Comparison of ENCODE assay signal across 13 mouse cellular contexts in genomic region chr7:105570756-105571155, GRCm38 (mm10). TPM values are rescaled to one million over a fixed set of nuclear protein-coding genes. Genes with fewer than 3 reads are reported as not detected.
DNase-seq lines count a peak whose midpoint lies in the region; ATAC-seq and TF ChIP-seq lines count a peak whose summit lies in the region.
"Had no signal": no experiment of that assay in that cellular context is flagged by ENCODE, and none has a peak within 500 bp of the region (broad histone marks: within the 10 kb centered on the region; RNA-seq: fewer than 3 reads in every experiment).

No protein-coding gene starts in this region.

- no peaks in the 10 kb centered on the region for H3K27me3 ChIP-seq in forebrain, embryonic 10.5 days (ENCODE audit: poor library complexity, severe bottlenecking)
- no peaks in the 10 kb centered on the region for H3K27me3 ChIP-seq in forebrain, embryonic 11.5 days (ENCODE audit: control insufficient read depth, insufficient read depth, low read length)
- H3K27me3 ChIP-seq in forebrain, embryonic 14.5 days (replicated peaks; ENCODE audit: control insufficient read depth, insufficient read depth, low read length): no peaks in the 10 kb centered on the region
- H3K27me3 ChIP-seq in hindbrain, embryonic 14.5 days (ENCODE audit: control insufficient read depth, insufficient read depth, low read length): no peaks in the 10 kb centered on the region
- H3K27me3 ChIP-seq in midbrain, postnatal 0 days (ENCODE audit: insufficient read depth, low read length): no peaks in the 10 kb centered on the region
- H3K27me3 ChIP-seq: limb, embryonic 12.5 days had no signal

- no peak for DNase-seq in forebrain, embryonic 10.5 days (ENCODE audit: extremely low spot score, low spot score)
- no peak for DNase-seq in forebrain, embryonic 11.5 days (ENCODE audit: low spot score)
- no peak for DNase-seq in forebrain, embryonic 14.5 days (ENCODE audit: low spot score)
- no peak for DNase-seq in hindbrain, embryonic 14.5 days (ENCODE audit: low spot score)
- DNase-seq in midbrain, postnatal 0 days (ENCODE audit: low spot score): no peak
- no peak for DNase-seq in gastrocnemius, adult 2 months
- no peak for DNase-seq in heart, adult 9 months (ENCODE audit: low spot score in 2 of 2)
- DNase-seq: heart, adult 11 months; lung, postnatal 36 days; thymus, postnatal 4 days had no signal

- 0 out of 2 replicates have a peak overlapping the region, but pooled peaks have one; percentile 30 for H3K27ac ChIP-seq in forebrain, embryonic 10.5 days
- no peak overlapping the region for H3K27ac ChIP-seq in forebrain, embryonic 11.5 days (ENCODE audit: low read depth, low read length)
- H3K27ac ChIP-seq in forebrain, embryonic 14.5 days (ENCODE audit: low read depth, low read length): peak overlapping the region; percentile 44; the same call in 1 of the 2 replicates
- no peak overlapping the region for H3K27ac ChIP-seq in hindbrain, embryonic 14.5 days
- peak overlapping the region; percentile 85 for H3K27ac ChIP-seq in midbrain, postnatal 0 days (ENCODE audit: low read depth, low read length)
- H3K27ac ChIP-seq in gastrocnemius, adult 2 months: no peak overlapping the region
- H3K27ac ChIP-seq: embryonic facial prominence, embryonic 10.5 days had no signal

- no peak overlapping the region for H3K9ac ChIP-seq in forebrain, embryonic 11.5 days (ENCODE audit: low read length)
- peak overlapping the region; percentile 43 for H3K9ac ChIP-seq in forebrain, embryonic 14.5 days (ENCODE audit: low read length)
- H3K9ac ChIP-seq in hindbrain, embryonic 14.5 days: no peak overlapping the region; the same call in 1 of the 2 replicates
- H3K9ac ChIP-seq in midbrain, postnatal 0 days (replicated peaks; ENCODE audit: low read length, poor library complexity, severe bottlenecking): no peak overlapping the region
- H3K9ac ChIP-seq: limb, embryonic 12.5 days had no signal

- no peak for ATAC-seq in forebrain, embryonic 11.5 days (replicated peaks; ENCODE audit: low FRiP score)
- no peak for ATAC-seq in forebrain, embryonic 14.5 days
- ATAC-seq in hindbrain, embryonic 14.5 days (ENCODE audit: low FRiP score): no peak
- ATAC-seq in midbrain, postnatal 0 days (ENCODE audit: low FRiP score): no peak

- 87% methylated on average over 4 of the region's 4 CpGs for WGBS in forebrain, embryonic 10.5 days
- 75% methylated on average over 4 of the region's 4 CpGs for WGBS in forebrain, embryonic 11.5 days
- 82% methylated on average over 4 of the region's 4 CpGs for WGBS in forebrain, embryonic 14.5 days
- WGBS in hindbrain, embryonic 14.5 days: 77% methylated on average over 4 of the region's 4 CpGs
- 76% methylated on average over 4 of the region's 4 CpGs for WGBS in midbrain, postnatal 0 days

- peaks cover 52% of the 10 kb centered on the region for H3K36me3 ChIP-seq in forebrain, embryonic 10.5 days (replicated peaks)
- H3K36me3 ChIP-seq in forebrain, embryonic 11.5 days (ENCODE audit: control insufficient read depth, insufficient read depth, low read length): peaks cover 3% of the 10 kb centered on the region; the same call in 1 of the 2 replicates
- peaks cover 49% of the 10 kb centered on the region for H3K36me3 ChIP-seq in forebrain, embryonic 14.5 days (ENCODE audit: control insufficient read depth, insufficient read depth, low read length)
- peaks cover 49% of the 10 kb centered on the region for H3K36me3 ChIP-seq in hindbrain, embryonic 14.5 days (replicated peaks; ENCODE audit: control insufficient read depth, insufficient read depth)
- H3K36me3 ChIP-seq in midbrain, postnatal 0 days (ENCODE audit: insufficient read depth, low read length): peaks cover 37% of the 10 kb centered on the region

- H3K4me1 ChIP-seq in forebrain, embryonic 10.5 days: peaks cover 30% of the 10 kb centered on the region
- H3K4me1 ChIP-seq in forebrain, embryonic 11.5 days (replicated peaks; ENCODE audit: control insufficient read depth, insufficient read depth, low read length): peaks cover 14% of the 10 kb centered on the region
- H3K4me1 ChIP-seq in forebrain, embryonic 14.5 days (ENCODE audit: control insufficient read depth, insufficient read depth, low read length): peaks cover 29% of the 10 kb centered on the region
- peaks cover 44% of the 10 kb centered on the region for H3K4me1 ChIP-seq in hindbrain, embryonic 14.5 days (replicated peaks; ENCODE audit: control insufficient read depth, insufficient read depth, low read length)
- peaks cover 21% of the 10 kb centered on the region for H3K4me1 ChIP-seq in midbrain, postnatal 0 days (ENCODE audit: insufficient read depth, low read length)

- H3K4me3 ChIP-seq in forebrain, embryonic 10.5 days: no peak overlapping the region
- H3K4me3 ChIP-seq in forebrain, embryonic 11.5 days (ENCODE audit: low read depth, low read length): no peak overlapping the region
- H3K4me3 ChIP-seq in forebrain, embryonic 14.5 days (ENCODE audit: low read depth, low read length): no peak overlapping the region
- no peak overlapping the region for H3K4me3 ChIP-seq in hindbrain, embryonic 14.5 days (replicated peaks; ENCODE audit: low read length)
- H3K4me3 ChIP-seq in midbrain, postnatal 0 days (ENCODE audit: low read depth, low read length): no peak overlapping the region
- no peak overlapping the region for H3K4me3 ChIP-seq in gastrocnemius, adult 2 months
- H3K4me3 ChIP-seq: embryonic facial prominence, embryonic 10.5 days; erythroblast, embryonic 14.5 days; limb, embryonic 12.5 days had no signal

- TF ChIP-seq CTCF in midbrain, postnatal 0 days (IDR thresholded peaks at IDR 0.05): no peak
- no peak for TF ChIP-seq CTCF in gastrocnemius, adult 2 months (IDR thresholded peaks at IDR 0.05)

- intact Hi-C loops in gastrocnemius, adult 2 months (cut with DNase I): no loop called here

- no peak overlapping the region for H3K4me2 ChIP-seq in forebrain, embryonic 11.5 days (ENCODE audit: low read depth, low read length, severe bottlenecking)
- peak overlapping the region; percentile 46; the same call in 1 of the 2 replicates for H3K4me2 ChIP-seq in forebrain, embryonic 14.5 days (ENCODE audit: low read length)
- H3K4me2 ChIP-seq in hindbrain, embryonic 14.5 days (replicated peaks): peak overlapping the region; percentile 48
- H3K4me2 ChIP-seq in midbrain, postnatal 0 days (ENCODE audit: low read depth, low read length, poor library complexity, severe bottlenecking): peak overlapping the region; percentile 72

- no peaks in the 10 kb centered on the region for H3K9me3 ChIP-seq in forebrain, embryonic 10.5 days
- no peaks in the 10 kb centered on the region for H3K9me3 ChIP-seq in forebrain, embryonic 11.5 days (ENCODE audit: control insufficient read depth, low read length)
- H3K9me3 ChIP-seq in forebrain, embryonic 14.5 days (replicated peaks; ENCODE audit: control insufficient read depth, low read length): no peaks in the 10 kb centered on the region
- H3K9me3 ChIP-seq in hindbrain, embryonic 14.5 days (ENCODE audit: control insufficient read depth, low read length): no peaks in the 10 kb centered on the region
- H3K9me3 ChIP-seq in midbrain, postnatal 0 days (ENCODE audit: low read length): no peaks in the 10 kb centered on the region
- H3K9me3 ChIP-seq: embryonic facial prominence, embryonic 10.5 days; limb, embryonic 12.5 days had no signal

RNA-seq across cellular contexts. Expression of gene Apbb1, which starts 10.7 kb away (rescaled TPM):
- 105 and 106 TPM in 2 replicates for polyA plus RNA-seq in forebrain, embryonic 10.5 days (2016; fragmentation: Nextera tagmentation; extraction: Ambion mirVana)
- polyA plus RNA-seq in forebrain, embryonic 11.5 days (2014; fragmentation: Nextera tagmentation; extraction: Ambion mirVana): 106 and 117 TPM in 2 replicates
- polyA plus RNA-seq in forebrain, embryonic 14.5 days (2014; fragmentation: Nextera tagmentation; extraction: Ambion mirVana): 188 and 228 TPM in 2 replicates
- polyA plus RNA-seq in hindbrain, embryonic 14.5 days (2014; fragmentation: Nextera tagmentation; extraction: Ambion mirVana): 224 and 243 TPM in 2 replicates
- 391 and 571 TPM in 2 replicates for total RNA-seq in midbrain, postnatal 0 days (2014; rRNA removed)
- polyA plus RNA-seq in midbrain, postnatal 0 days (2015; fragmentation: Nextera tagmentation; extraction: Ambion mirVana): 341 and 372 TPM in 2 replicates
- 1 to 10 TPM; 7.1 to 7.2 TPM for total RNA-seq in gastrocnemius, adult 2 months (2021)

RNA-seq across cellular contexts. Expression of gene Smpd1, which starts 16.6 kb away (rescaled TPM):
- 29.0 and 29.7 TPM in 2 replicates for polyA plus RNA-seq in forebrain, embryonic 10.5 days (2016; fragmentation: Nextera tagmentation; extraction: Ambion mirVana)
- 35.1 and 42.1 TPM in 2 replicates for polyA plus RNA-seq in forebrain, embryonic 11.5 days (2014; fragmentation: Nextera tagmentation; extraction: Ambion mirVana)
- polyA plus RNA-seq in forebrain, embryonic 14.5 days (2014; fragmentation: Nextera tagmentation; extraction: Ambion mirVana): 79.9 and 88.5 TPM in 2 replicates
- polyA plus RNA-seq in hindbrain, embryonic 14.5 days (2014; fragmentation: Nextera tagmentation; extraction: Ambion mirVana): 95.9 and 106 TPM in 2 replicates
- total RNA-seq in midbrain, postnatal 0 days (2014; rRNA removed): 162 and 182 TPM in 2 replicates
- 115 and 127 TPM in 2 replicates for polyA plus RNA-seq in midbrain, postnatal 0 days (2015; fragmentation: Nextera tagmentation; extraction: Ambion mirVana)
- 10 to 100 TPM; 53.4 to 56.8 TPM for total RNA-seq in gastrocnemius, adult 2 months (2021)

RNA-seq across cellular contexts. Expression of gene Hpx, which starts 29.2 kb away (rescaled TPM):
- polyA plus RNA-seq in forebrain, embryonic 10.5 days (2016; fragmentation: Nextera tagmentation; extraction: Ambion mirVana): 0.33 TPM in 1 of 2 replicates, not detected in the other
- not detected in 2 replicates for polyA plus RNA-seq in forebrain, embryonic 11.5 days (2014; fragmentation: Nextera tagmentation; extraction: Ambion mirVana)
- polyA plus RNA-seq in forebrain, embryonic 14.5 days (2014; fragmentation: Nextera tagmentation; extraction: Ambion mirVana): not detected in 2 replicates
- polyA plus RNA-seq in hindbrain, embryonic 14.5 days (2014; fragmentation: Nextera tagmentation; extraction: Ambion mirVana): 0.13 TPM in 1 of 2 replicates, not detected in the other
- not detected in 2 replicates for total RNA-seq in midbrain, postnatal 0 days (2014; rRNA removed)
- 0.20 TPM in 1 of 2 replicates, not detected in the other for polyA plus RNA-seq in midbrain, postnatal 0 days (2015; fragmentation: Nextera tagmentation; extraction: Ambion mirVana)
- not detected for total RNA-seq in gastrocnemius, adult 2 months (2021)
- polyA plus RNA-seq: erythroblast, embryonic 14.5 days had no signal

Comparison
In these comparisons a context has a peak if more than half of its experiments do, and no peak if none do; other contexts are left out.
1. H3K27ac ChIP-seq: peak in forebrain, embryonic 10.5 days (single experiment), forebrain, embryonic 14.5 days (single experiment) and midbrain, postnatal 0 days (single experiment); none in forebrain, embryonic 11.5 days (single experiment), hindbrain, embryonic 14.5 days (single experiment) and gastrocnemius, adult 2 months (single experiment).